Mouse (Mus musculus) G1E-ER4 (cell line): ENCODE measurements around the gene Fgfr2. TPM values are rescaled to one million over a fixed set of nuclear protein-coding genes. Genes with fewer than 3 reads are reported as not detected.

ENCODE experiments used
- GATA1 ChIP-seq: IDR thresholded peaks from one replicate; pipeline ENCODE4 v1.8.0; 2012; ENCODE audit warnings: low read length, inconsistent platforms
- polyA plus RNA-seq: library from polyadenylated mRNA; stranded (reverse); fragments of >175 nt; gene quantifications from 2 replicates; pipeline ENCODE4 v1.2.3, GENCODE M21; 2012

Gene Fgfr2
- polyA plus RNA-seq, 1 experiment = not detected

DNA sequence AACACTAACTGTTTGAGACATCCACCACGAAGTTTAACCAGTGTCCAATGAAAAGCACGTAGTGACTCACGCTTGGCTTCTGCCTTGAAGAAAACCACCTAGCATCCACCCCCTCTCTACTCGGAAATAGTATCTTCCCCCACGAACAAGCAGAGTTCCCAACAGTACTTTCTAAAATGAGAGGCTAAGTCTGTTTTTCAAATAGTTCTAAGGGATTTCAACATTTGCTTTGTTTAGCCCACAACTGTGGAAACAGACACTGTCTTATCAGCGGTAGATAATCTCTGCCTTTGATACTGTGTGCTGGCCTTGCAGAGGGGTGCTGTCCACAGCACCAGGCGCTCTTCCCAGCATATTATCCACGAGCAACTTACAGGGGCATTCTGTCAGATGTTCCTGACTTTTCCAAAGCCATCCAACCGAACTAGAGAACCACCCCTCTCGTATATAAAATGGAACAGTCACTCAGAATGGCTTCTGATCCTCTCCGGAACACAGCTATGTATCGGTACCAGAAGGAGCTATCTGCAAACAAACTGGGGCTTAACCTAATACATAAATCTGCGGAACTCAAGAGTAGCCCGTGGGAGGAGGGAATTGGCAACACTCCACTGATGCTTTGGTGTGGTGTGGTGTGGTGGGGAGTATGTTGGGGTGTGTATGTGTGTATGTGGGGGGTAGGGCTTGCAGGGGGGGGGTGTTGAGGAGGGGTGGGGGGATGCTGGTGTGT lies 110.3 kb downstream of the Fgfr2 start:
- TF ChIP-seq GATA1 = peak; percentile 12

DNA sequence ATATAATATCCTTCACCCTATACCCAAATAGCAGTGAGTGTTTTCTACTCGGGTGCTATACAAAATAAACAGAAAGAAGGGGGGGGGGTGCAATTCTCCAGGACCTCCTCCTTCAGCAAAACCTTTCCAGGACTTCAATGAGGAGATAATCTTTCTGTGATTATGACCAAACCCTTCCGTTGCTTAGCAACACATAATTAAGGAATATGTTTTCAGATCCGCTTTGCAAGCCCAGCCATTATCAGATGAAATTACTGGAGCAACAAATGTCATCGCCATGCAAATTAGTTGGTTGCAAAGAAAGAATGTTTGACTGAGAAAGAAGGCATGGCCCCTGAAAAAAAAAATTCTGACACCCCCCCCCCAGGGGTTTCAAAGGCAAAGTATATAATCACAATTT lies 111.5 kb downstream of the Fgfr2 start:
- no peak for TF ChIP-seq GATA1

DNA sequence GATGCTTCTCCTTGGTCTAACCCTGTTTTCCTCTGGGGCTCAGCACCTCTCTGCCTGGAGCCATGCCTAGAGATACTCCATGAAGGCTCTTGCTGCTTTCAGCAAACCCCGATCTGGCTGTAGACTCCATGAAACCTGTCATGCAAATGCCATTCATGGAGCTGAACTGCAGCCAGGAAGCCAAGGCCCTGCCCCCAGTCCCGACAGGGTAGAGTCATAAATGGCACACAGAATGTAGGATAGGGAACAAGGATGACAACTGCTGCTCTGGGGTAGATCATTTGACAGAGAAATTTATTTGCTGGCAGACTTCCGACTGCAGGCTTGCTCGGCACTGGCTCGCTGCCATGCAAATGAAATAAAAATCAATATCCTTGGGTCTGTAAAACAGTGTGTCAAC lies 112.0 kb downstream of the Fgfr2 start:
- TF ChIP-seq GATA1 = no peak

DNA sequence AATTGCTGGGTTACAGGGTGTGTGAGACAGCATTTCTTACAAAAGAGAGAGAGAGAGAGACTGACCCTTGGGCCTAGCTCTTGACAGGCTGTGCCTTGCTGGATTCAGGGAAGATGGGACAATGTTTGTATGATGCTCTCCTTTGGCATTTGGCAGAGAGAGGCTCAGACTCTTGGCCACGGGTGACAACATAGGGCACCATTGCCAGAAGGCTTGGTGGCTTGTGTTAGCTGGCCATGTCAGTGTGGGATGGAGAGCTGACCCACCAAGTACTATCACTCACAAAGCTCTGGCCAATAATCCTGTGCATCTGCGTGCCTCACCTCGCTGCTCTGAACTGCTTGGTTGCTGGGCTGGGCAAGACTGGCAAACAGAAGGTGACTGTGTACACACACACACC lies 112.7 kb downstream of the Fgfr2 start:
- no peak for TF ChIP-seq GATA1

DNA sequence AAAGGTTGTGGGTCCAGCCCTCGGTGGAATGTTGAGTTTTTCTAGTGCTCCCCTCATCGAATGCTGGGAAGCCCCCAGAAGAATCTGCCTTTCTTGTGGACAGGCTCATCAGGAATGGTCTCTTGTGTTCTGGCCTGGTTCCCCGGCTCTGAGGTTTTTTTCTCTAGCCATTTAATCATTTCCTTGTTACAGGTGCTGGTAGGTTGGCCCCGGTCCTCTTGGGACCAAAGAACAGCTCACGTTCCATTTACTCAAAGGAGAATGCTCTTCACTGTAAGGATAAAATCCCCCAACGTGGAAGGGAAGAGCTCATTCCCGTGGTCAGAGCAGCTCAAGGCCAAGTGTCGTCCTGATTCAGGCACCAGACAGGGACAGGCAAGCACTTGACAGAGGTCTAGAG lies 113.5 kb downstream of the Fgfr2 start:
- no peak for TF ChIP-seq GATA1

DNA sequence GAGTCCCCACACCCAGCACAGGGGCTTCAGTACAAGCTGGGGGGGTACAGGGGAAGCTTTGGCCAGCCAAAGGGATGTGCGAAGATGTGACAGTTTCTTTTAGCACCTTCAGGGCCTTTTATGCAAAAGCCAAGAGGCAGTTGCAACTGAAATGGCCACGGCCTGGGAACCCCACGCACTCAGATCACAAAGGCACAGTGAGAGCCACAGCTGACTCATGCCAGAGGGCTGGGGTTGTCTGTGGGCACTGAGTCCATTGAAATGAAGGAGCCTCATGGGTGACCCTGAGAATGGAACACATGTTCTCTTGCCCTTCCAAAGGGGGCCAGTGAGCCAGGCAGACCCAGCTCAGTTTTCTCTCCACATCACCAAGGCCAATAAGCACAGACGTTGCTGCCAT lies 114.5 kb downstream of the Fgfr2 start:
- TF ChIP-seq GATA1 = no peak

DNA sequence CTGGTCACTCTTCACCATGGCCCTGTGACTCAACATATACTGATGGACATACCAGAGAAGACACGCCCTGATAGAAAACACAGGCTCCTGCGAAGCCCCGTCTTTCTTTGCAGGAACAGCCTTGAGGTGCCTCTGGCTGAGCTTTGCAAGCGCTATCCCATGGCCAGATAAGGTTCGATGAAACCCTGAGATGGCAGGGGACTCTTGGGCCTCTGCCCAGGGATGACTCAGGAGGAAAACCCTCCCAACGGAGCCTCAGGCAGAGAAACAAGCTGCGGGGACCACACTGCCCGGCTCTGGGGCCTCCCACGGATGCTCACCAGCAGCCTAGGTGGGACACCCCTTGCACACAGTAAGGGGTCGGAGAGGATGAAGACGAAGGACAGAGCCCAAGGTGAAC lies 115.8 kb downstream of the Fgfr2 start:
- TF ChIP-seq GATA1 = no peak

DNA sequence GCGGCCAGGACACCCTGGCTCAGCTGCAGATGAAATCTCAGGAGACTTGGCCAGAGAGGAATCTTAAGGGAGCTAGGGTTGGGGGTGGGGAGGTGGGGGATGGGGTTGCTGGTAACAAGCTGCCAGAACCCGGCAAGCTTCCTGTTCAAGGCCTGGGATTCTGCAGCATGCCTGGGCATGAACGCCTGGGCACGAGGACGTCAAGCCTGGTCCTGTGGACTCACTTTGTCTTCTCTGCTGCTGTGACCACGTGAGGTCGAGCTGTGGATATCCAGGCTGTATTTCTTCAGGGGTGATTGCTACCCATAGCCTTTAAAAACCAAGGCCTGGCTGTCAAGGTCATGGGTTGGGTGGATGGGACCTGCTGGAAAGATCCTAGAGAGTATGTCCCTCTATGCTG lies 117.4 kb downstream of the Fgfr2 start:
- TF ChIP-seq GATA1 = no peak

DNA sequence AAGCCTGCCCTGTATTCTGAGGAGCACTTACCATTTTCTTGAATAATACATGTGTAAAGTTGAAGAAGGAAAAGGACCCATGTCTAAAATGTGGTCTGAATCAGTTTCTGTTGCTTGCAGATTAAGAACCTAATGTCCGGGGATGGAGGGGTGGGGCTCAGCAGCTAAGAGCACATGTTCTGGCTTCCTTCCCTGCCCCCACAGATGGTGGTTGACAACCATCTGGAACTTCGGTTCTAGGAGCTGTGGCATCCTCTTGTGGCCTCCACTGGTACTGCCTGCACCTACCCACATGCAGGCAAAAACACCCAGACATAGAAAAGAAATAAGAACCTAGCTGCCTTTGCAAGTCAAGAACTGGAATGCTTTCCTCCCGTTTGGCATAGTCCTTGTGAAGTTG lies 119.7 kb downstream of the Fgfr2 start:
- TF ChIP-seq GATA1 = no peak

DNA sequence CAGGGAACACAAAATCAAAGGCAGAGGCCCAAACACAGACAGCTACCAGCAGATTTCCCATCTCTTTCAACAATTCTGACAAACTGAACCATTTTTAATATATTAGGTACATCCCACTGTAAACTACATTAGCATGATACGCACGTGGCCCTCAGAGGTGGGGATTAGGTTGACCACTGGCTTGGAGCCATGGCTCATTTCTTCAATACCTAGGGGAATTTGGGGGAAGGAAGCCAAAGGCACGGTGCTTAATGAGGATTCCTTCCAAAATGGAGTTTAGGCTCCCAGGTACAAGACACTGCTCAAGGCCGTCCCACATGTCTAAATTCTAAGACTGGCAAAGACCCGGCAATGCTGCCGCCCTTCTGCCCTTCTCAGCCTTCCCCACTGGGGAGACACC lies 120.9 kb downstream of the Fgfr2 start:
- no peak for TF ChIP-seq GATA1

DNA sequence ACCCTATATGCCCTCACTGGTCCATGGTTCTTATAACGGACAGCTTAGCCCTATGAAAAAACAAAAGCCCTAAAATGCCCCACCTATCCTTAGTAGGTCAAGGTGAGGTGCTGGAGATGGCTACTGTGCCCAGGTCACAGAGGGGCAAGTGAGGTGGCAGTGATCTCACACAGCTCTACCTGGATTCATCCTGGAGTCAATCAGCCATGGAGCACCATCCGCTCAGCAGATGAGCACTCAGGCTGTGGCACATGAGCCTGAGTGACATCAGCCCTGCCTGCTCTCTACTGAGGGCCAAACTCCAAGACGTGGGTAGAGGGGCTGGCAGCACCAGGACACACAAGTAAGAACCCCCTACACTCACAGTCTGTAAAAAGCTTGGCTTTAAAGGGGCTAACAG lies 121.8 kb downstream of the Fgfr2 start:
- TF ChIP-seq GATA1 = no peak

DNA sequence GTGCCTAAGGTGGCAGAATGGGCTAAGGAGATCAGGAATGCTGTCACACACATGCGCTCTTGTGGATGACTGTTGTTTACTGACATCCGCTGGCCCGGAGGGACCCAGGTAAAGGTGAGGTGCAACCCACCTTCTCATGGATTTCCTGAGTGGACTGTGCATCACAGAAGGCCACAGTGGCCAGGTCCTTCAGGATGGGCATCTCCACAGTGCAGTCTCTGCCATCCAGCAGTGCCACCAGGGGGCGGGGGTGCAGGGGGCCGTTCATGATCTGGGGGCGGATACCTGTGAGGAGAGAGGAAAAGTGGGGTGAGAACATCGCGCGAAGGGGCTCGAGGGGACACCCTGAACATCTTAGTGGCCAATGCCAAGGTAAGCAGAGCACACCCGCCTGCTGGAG lies 124.1 kb downstream of the Fgfr2 start:
- TF ChIP-seq GATA1 = no peak

DNA sequence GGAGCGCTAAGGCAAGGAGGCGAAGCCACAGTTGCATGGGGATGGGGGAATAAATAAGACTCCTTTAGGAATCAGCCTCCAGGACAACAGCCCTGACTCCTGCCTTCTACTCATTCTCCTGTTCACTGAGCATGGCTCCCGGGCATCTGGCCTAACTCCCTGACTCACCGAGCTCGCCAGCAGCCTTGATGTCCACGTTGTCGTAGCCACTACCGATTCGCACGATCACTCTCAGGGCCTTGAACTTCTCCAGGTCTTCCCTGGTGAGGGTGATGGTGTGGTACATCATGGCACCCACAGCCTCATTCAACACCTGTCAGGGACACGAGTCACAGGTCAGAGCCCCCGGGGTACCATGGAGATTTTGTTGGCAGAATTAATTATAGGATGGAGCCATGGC lies 124.5 kb downstream of the Fgfr2 start:
- TF ChIP-seq GATA1 = no peak

DNA sequence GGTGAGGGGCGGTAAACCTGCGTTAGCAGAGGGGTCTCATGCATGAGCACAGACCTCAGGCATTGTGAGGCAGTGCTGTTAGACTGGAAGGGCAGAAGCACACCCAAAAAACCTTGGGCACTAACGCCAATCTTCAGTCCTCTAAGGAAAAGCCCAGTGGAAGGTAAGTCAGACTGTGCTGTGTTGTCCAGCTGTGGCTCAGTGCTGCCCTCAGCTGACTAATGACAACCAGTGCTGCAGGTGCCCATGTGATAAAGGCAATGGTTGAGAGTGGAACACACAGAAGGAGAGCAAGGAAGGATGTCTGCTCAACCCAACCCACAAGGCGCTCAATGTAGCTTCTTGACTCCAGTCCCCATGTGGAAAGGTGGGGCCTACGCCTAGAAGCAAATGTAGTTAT lies 126.8 kb downstream of the Fgfr2 start:
- TF ChIP-seq GATA1 = no peak

DNA sequence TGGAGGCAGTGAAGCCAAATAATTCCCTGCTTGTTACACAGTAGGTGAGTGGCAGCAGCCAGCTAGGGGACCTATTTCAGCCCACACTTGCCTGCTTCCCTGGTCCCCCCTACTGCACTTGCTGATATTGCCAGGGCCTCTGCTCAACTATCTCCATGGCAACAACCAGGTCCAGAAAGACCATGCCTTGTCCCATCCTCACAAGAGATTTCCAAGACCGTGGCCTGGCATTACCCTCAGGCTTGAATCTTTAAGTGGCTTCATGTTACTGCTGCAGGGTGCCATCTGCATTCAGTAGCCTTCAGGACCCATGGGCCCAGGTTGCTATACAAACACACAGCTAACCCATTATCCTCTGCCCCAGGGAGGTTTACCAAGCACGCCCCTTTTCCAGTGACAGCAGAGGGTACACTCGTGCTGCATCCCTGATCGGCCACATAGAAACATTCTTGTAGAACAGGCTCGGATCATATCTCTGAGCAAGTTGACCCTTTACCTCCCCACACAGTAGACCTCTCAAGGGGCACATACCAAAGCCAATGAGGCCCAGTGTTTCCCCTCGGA lies 128.4 kb downstream of the Fgfr2 start:
- no peak for TF ChIP-seq GATA1

DNA sequence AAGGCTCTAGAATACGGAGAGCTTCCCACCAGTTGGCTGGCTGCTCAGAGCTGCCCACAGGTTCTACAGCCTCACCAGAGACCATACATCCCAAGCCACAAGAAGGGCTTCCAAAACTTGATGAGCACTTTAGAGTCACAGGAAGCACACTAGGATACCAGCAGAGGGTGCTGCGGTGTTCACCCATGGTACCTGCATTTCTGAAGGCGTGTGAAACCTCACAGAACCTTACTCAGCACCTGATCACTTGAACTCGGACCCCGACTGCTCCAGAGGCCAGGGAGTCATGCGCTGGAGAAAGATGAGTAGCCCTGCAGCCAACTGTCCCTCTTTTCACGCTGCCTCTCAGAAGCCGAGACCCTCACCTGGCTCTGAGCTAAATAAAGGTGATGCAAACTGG lies 129.0 kb downstream of the Fgfr2 start:
- TF ChIP-seq GATA1 = no peak

DNA sequence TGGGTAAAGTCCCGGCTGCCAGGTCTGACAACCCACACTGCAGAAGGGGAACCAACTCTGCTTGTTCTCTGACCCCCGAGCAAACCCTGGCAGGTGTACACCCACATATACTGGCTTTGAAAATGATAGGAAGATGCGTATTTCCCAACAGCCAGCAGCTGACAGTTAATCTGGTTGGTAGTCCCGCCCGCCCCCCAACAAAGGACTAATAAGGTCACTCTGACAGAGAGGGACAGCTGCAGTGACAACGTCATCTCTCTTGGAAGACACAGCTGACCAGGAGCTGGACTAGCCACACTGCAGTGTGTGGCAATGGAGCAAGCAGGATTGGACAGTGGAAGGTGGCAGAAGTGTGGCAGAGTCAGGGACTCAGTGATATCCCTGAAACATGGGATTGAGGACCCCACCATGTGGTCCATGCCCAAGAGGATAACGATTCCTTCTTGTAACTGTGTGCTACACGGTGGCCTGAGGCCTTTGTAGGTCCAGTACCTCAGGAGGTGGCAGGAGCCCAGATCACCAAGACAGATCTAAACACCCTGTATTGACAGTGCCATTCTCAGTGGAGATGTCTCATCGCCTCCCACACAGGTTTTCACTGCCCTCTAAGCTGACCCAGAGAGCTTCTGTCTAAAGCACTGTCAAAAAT lies 130.1 kb downstream of the Fgfr2 start:
- no peak for TF ChIP-seq GATA1
